Mouse (Mus musculus): ENCODE data around the gene Sulf2.

Sulf2 gene

GRCm38 (mm10) chr2:166073082-166073481, 82.4 kb downstream of the Sulf2 start:
- in situ Hi-C loops (cut with MboI; ENCODE audit: unreplicated experiment in 2 of 2) = no loop called here

- in situ Hi-C loops (cut with MboI; ENCODE audit: unreplicated experiment in 2 of 2) = no loop called here
Observed at GRCm38 (mm10) chr2:166071889-166072288, 83.6 kb downstream of the Sulf2 start.

DNA sequence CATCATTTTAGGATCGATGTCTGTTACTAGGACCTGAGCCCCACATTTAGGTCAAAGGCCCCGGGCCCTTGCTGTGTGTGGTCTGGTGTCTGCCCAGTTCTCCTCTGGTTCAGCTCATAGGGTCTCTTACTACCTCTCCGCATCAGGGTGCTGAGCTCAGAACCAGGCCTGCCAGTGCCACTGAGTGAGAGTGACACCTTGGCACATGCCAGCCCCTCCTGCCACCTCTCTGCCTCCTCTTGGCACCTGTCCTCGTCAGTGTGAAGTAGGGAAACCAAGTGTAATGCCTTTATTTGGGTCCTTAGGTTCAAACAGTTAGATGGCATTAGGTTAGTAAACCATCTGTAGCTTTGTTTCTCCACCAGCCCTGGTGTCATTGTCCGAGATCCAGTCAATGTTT, 84.0 kb downstream of the Sulf2 start:
- in situ Hi-C loops (cut with MboI; ENCODE audit: unreplicated experiment in 2 of 2) = no loop called here

- in situ Hi-C loops (cut with MboI; ENCODE audit: unreplicated experiment in 2 of 2) = no loop called here
Observed at GRCm38 (mm10) chr2:166069738-166070137, 85.7 kb downstream of the Sulf2 start.

DNA sequence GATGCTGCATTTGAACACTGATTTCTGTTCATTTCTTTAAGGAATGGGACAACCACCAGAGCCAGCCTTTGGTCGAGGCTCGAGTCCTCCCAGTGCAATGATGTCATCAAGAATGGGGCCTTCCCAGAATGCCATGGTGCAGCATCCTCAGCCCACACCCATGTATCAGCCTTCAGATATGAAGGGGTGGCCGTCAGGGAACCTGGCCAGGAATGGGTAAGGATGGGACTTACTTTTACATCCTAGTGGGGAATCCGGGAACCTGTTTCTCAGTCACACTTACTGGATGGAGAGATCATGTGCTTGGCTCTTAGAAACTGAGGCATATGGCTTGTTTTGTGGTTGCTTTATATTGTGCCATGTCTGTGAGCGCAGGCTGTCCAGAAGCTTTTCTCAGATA, 86.3 kb downstream of the Sulf2 start:
- in situ Hi-C loops (cut with MboI; ENCODE audit: unreplicated experiment in 2 of 2) = no loop called here

GRCm38 (mm10) chr2:166068261-166068660, 87.2 kb downstream of the Sulf2 start:
- in situ Hi-C loops (cut with MboI; ENCODE audit: unreplicated experiment in 2 of 2) = no loop called here

GRCm38 (mm10) chr2:166066434-166066833, 89.0 kb downstream of the Sulf2 start:
- in situ Hi-C loops (cut with MboI; ENCODE audit: unreplicated experiment in 2 of 2) = no loop called here

- in situ Hi-C loops (cut with MboI; ENCODE audit: unreplicated experiment in 2 of 2) = no loop called here
Observed at GRCm38 (mm10) chr2:166062431-166062830, 93.0 kb downstream of the Sulf2 start.

- in situ Hi-C loops (cut with MboI; ENCODE audit: unreplicated experiment in 2 of 2) = no loop called here
Observed at GRCm38 (mm10) chr2:166062008-166062407, 93.5 kb downstream of the Sulf2 start.

DNA sequence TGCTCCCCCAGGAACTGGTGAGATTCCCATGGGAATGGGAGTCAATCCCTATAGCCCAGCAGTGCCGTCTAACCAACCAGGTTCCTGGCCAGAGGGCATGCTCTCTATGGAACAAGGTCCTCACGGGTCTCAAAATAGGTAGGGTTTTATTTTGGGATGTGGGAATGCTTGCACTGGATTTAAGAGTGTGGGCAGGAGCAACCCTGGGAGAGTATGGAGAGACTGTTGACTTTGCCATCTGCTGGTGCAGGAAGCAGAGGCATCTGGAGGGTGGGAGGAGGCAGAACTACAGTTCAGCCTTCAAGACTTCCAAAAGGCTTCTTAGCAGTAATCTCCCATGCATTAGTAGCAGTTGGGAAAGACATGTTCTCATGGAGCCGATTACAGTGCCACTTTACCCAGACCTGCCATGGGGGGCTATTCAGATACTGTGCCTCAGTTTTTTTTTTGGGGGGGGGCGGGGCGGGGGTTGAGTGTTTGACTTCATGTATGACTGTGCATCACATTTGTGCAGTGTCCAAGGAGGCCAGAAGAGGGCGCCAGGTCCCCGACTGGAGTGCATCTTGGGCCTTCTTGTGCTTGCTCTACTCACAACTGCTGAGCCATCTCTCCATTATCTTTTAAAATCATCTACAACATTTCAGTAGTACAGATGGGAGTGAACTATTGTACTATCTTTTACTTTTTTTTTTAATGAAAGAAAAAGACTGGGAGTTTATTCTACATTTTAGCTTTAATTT, 95.6 kb downstream of the Sulf2 start:
- in situ Hi-C loops (cut with MboI; ENCODE audit: unreplicated experiment in 2 of 2) = no loop called here

GRCm38 (mm10) chr2:166054002-166054539, 101.4 kb downstream of the Sulf2 start:
- in situ Hi-C loops (cut with MboI; ENCODE audit: unreplicated experiment in 2 of 2) = loop anchor here in 1 of 2 experiments (5.0 kb wide), 1 partner anchor 232 kb away; no protein-coding TSS in a partner anchor

DNA sequence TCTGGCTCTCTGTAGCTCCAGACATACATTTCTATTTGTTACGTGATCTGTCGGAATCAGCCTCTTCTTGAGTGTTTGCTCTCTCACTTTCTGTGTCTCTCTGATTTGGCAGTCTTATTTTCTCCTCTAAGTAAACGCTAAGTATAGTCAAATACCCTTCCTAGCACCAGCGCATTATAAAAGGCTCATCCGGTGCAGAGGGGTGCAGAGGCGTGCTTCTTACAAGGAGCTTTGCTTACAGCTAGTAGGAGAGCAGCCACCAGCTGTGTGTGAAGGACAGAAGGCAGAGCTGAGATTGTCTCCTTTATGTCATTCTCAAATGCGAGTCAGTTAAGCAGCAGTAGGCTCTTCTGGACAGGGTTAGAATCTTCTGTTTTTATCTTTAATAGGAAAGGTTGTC, 103.5 kb downstream of the Sulf2 start:
- in situ Hi-C loops (cut with MboI; ENCODE audit: unreplicated experiment in 2 of 2) = loop anchor here in 1 of 2 experiments (5.0 kb wide), 1 partner anchor 230 kb away; no protein-coding TSS in a partner anchor

DNA sequence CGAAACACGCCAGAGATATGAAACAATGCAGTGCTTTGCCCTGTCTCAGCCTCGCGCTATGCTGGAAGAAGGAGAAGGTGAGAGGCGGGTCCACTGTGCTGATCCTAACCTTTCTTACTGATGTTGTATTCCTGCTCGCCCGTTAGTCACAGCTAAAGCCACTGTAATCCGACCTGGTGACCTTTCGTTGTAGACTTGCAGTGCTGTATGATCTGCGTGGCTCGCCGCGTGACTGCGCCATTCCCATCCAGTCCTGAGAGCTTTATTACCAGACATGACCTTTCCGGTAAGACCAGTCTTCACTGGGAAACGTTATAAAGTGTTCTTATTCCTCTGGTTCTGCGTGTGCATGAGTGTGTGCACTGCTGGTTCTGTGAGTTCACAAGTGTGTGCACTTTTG, 104.0 kb downstream of the Sulf2 start:
- in situ Hi-C loops (cut with MboI; ENCODE audit: unreplicated experiment in 2 of 2) = loop anchor here in 1 of 2 experiments (5.0 kb wide), 1 partner anchor 229 kb away; no protein-coding TSS in a partner anchor

DNA sequence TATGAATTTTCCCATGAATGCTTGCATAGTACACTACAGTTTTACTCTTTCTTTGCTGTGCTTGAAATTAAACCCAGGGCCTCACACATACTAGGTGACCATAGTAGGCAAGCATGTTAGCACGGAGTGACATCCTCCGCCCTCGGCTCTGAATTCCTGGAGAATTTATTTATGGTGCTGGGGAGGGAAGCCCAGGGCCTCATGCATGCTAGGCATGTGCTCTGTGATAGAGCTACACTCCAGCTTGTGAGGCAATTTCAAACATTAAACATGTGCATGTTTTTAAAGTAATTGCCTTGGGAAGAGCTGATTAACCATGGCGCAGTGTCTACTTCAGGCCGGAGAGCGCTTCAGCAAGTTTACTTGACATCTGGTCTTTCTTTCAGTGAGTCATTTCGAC, 106.6 kb downstream of the Sulf2 start:
- in situ Hi-C loops (cut with MboI; ENCODE audit: unreplicated experiment in 2 of 2) = loop anchor here in 1 of 2 experiments (5.0 kb wide), 1 partner anchor 267 kb away; no protein-coding TSS in a partner anchor

- in situ Hi-C loops (cut with MboI; ENCODE audit: unreplicated experiment in 2 of 2) = loop anchor here in 1 of 2 experiments (5.0 kb wide), 1 partner anchor 266 kb away; no protein-coding TSS in a partner anchor
Observed at GRCm38 (mm10) chr2:166047931-166048330, 107.5 kb downstream of the Sulf2 start.

DNA sequence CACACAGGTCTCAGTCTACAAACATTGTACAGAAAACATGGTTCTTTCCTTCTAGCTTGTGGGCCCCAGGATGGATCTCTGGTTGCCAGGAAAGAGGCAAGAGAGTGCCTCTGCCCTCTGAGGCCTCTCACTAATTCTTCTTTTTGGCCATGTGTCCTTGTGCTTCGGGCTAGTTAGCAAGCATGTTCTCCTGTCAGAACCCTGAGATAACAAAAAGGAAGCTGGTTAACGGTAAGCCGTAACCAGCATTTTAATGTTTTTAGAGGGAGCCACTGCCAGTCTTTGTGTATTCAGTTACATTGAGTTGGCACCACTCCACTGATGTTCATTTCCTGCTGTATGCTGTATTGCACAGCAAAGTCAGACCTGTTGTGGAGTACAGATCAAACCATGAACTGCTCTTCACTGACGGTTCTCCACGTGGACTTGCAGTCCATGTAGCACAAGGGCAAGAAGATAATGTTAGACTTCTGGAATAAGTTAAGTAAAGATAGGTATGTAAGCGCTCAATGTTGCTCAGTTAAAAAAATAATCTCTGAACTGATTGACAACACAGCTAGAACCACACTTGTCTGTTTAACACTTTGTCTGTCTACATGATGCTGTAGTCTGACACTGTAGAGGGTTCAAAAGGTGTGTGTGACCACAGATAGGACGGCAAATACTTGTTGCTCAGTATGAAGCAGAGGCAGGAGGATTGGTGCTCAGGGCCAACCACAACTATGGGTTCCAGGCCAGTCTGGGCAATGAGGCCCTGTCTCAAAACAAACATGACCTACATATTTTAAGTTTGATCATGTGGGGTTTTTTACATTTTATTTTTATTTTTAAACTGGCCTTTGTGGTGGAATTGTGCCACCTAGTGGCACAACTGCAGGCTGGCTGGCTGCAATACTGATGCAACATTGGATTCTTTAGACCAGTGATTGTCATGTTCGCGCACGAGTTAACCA, 109.6 kb downstream of the Sulf2 start:
- in situ Hi-C loops (cut with MboI; ENCODE audit: unreplicated experiment in 2 of 2) = loop anchor here in 1 of 2 experiments (5.0 kb wide), 1 partner anchor 264 kb away; no protein-coding TSS in a partner anchor

GRCm38 (mm10) chr2:166045006-166045405, 110.5 kb downstream of the Sulf2 start:
- in situ Hi-C loops (cut with MboI; ENCODE audit: unreplicated experiment in 2 of 2) = loop anchor here in 1 of 2 experiments (5.0 kb wide), 1 partner anchor 263 kb away; no protein-coding TSS in a partner anchor

- in situ Hi-C loops (cut with MboI; ENCODE audit: unreplicated experiment in 2 of 2) = loop anchor here in 1 of 2 experiments (5.0 kb wide), 2 partner anchors 125 to 215 kb away; no protein-coding TSS in a partner anchor
Observed at GRCm38 (mm10) chr2:166042542-166042941, 112.9 kb downstream of the Sulf2 start.

GRCm38 (mm10) chr2:166039681-166040080, 115.8 kb downstream of the Sulf2 start:
- in situ Hi-C loops (cut with MboI; ENCODE audit: unreplicated experiment in 2 of 2) = loop anchor here in 1 of 2 experiments (5.0 kb wide), 2 partner anchors 122 to 212 kb away; no protein-coding TSS in a partner anchor

DNA sequence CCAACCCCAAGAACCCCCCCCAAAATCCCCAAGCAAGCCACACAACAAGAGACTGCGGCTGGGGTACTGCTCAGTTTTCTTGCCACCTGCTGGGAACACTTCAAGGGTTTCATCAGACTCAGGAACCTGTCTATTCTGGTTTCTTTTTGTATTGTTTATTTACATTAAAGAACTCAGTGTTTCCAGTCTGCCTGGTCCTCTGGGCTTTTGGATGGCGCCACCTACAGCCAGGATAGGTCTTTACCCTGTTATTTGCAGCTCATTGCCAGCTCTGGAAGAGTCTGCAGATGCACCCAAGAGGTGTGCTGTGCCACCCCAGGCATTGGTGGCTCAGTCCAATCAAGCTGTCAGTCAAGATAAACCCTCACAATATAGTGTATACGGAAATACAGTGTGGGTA, 119.7 kb downstream of the Sulf2 start:
- in situ Hi-C loops (cut with MboI; ENCODE audit: unreplicated experiment in 2 of 2) = no loop called here
